Mouse (Mus musculus): Measurements from ENCODE around the gene Bpifb1. TPM values are rescaled to one million over a fixed set of nuclear protein-coding genes. Genes with fewer than 3 reads are reported as not detected.
"Not testable (repeated sequence)": the region's sequence is repeated elsewhere in the genome, so short reads cannot be mapped to it uniquely, and the experiment has no call there.

Bpifb1 gene
- total RNA-seq, 1 experiment from 2014 or later: not detected

DNA sequence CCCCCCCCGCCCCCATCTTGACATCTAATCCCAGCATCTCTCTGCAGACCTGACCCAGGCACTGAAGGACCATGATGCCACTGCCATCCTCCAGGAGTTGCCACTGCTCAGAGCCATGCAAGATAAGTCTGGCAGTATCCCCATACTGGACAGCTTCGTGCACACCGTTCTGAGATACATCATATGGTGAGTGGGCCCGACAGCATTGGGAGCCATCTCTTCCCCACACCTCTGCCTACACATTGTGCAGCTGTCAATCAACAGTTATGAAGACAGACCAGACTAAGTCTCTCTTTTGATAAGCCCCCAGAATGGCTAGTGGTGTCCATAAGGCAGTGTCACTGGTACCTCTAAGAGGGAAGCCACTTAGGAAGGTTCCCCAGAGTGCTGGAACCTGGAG lies 14.0 kb downstream of the Bpifb1 start:
- no peak for ATAC-seq (replicated peaks; ENCODE audit: insufficient number of reproducible peaks, low FRiP score, low TSS enrichment, poor library complexity, severe bottlenecking)

DNA sequence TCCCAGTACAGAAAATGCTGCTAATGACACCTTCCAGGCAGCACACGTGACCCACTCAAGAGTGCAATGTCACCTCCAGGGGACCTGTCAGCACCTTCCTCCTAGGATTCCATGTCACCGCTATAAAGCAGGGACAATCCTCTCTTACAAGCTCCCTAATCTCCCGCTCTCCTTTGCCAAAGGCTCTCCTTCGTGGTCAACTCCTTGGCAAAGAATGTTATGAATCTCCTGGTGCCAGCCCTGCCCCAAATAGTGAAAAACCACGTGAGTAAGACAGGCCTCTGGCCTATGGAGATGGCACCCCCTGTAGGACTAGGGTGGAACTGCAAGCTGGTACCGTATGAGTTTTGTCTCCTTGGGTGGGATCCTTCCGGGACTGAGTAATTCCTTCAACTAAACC lies 16.3 kb downstream of the Bpifb1 start:
- ATAC-seq (replicated peaks; ENCODE audit: insufficient number of reproducible peaks, low FRiP score, low TSS enrichment, poor library complexity, severe bottlenecking): no peak

DNA sequence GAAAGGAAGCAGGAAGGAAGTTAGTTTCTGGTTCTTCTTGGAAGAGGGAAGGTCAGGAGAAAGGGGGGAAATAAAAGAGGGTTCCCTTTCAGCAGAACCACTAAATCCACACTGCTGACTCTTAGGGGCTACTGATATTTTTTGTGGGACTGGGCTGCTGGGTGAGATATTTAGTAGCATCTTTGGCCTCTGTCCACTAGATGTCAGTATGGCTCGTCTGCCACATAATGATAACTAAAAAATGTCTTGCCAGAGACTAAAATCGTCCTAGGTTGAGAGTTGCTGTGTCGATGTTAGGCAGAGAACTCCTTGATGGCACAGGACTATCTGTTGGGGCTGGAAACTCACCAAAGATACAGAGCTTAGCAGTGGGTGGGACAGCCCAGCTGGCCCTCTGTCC lies 18.5 kb downstream of the Bpifb1 start:
- no peak for ATAC-seq (replicated peaks; ENCODE audit: insufficient number of reproducible peaks, low FRiP score, low TSS enrichment, poor library complexity, severe bottlenecking)

DNA sequence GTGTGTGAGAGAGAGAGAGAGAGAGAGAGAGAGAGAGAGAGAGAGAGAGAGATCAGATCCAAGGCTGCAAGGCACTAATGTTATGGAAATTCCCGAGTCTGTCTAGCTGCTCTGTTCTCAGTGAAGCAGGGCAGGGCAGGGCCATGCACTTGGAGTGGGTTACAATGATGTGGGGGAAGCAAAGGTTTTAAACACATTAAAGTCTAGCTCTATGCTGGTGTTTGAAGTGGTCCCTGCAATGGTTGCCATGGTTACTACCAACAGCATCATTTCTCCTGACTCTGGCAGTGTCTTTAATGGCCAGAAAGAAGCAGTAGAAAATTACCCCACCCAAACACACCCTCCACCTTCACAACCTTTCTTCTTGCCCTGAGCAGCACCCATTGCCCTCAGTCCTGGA lies 20.5 kb downstream of the Bpifb1 start:
- ATAC-seq (replicated peaks; ENCODE audit: insufficient number of reproducible peaks, low FRiP score, low TSS enrichment, poor library complexity, severe bottlenecking): no peak

DNA sequence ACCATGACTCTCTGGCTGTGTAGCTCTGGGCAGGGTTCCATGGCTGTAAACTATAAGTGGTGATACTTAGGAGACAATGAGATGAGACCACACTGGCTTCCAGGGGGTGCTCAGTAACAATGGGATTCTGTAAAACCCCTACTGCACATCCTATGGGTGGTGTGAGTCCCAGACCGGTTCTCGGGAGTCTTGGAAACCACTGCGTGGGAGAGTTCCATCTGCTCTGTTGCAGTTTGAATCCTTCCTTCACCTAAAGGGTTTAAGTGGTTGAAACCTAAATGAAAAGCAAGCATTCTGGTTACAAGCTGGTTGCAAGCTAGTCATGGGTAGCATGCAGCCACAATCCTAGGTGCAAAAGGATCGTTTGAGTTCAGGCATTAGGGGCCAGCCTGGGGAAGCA lies 21.3 kb downstream of the Bpifb1 start:
- ATAC-seq (replicated peaks; ENCODE audit: insufficient number of reproducible peaks, low FRiP score, low TSS enrichment, poor library complexity, severe bottlenecking): no peak

DNA sequence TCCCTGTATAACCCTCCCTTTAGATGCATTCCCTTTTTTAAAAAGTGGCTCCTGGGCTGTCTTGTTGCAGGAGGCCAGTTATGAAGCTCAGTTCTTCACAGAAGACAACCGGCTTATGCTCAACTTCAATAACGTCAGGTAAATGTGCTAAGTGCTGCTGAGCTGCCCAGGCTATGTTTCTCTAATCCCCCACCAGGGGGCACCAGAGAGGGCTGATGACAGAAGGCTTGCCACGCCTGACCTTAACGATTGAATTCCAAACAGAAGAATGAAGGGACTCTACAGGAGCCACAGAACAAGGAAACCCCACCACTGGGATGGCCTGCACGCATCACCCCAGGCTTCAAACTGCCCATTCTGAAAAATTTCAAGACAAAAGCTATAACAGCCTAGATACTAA lies 24.6 kb downstream of the Bpifb1 start:
- peak; percentile 59; the same call in 1 of the 2 replicates for ATAC-seq (replicated peaks; ENCODE audit: insufficient number of reproducible peaks, low FRiP score, low TSS enrichment, poor library complexity, severe bottlenecking)

DNA sequence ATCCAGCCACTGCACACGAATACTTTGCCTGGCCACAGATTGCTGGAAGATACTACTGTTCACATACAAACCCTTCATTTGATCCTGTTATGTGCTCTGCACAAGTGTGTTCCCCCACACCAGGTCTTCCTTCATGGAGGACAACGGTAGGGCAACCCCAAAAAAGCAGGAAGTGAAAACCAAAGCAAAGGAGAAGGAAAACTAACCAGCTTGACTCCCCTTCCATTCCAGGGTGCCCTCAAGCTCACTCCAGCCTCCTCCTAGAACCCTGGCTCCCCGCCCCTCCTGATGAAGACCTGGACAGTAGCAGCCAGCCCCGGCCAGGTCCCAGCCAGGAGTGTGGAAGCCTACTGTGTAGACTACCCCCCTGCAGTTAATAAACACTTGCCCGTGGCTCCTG lies 29.3 kb downstream of the Bpifb1 start:
- no peak for ATAC-seq (replicated peaks; ENCODE audit: insufficient number of reproducible peaks, low FRiP score, low TSS enrichment, poor library complexity, severe bottlenecking)

DNA sequence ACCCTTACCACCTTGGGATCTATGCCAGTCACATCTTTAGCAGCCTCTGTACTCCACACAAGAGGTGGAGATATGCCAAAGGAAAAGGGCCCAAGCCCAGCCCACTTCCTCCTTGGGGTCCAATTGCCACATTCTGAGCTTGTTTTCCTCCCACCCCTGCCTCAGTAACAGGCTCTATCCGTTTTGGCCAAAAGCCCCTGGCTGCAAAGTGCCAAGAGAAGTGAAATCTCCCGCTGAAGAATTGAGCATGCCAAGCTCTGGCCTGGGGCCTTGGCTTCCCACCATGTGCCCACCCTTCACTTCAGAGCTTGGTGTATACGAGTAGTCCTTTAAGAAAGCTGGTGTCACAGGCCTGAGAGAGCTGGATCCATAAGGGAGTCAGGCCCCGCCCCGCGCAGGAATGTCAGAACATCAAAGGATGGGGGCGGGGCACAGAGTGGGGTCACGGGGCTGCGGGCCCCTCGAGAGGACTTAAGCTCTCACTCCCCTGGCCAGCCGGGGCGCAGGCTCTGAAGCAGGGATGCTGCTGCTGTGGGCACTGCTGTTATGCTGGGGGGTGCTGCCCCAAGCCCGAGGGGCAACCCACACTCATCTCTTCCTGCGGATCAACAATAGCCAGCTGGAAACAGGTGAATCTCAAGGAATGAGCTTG lies 32.8 kb downstream of the Bpifb1 start, which contains the start of gene Bpifb5:
Gene Bpifb5 (plus strand): TSS at position 478 of the 652 bp plus-strand sequence.
- no peak for ATAC-seq (replicated peaks; ENCODE audit: insufficient number of reproducible peaks, low FRiP score, low TSS enrichment, poor library complexity, severe bottlenecking)

DNA sequence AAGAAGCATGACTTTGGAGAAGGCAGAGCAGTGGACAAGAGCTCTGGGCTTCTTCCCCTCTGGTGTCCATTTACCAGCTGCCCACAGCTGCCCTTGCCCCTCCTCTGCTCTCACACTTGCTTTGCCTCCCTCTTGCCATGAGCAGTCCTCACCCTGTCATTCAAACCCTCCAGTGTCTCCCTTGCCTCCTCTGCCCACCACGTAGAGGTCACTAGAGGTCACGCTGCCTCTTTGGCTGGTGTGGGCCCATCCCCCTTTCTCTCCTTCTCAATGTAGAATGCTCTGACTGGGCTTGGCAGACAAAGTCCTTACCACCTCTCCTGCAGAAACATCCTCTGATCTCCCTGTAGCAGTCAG lies 33.3 kb downstream of the Bpifb1 start:
- no peak for ATAC-seq (replicated peaks; ENCODE audit: insufficient number of reproducible peaks, low FRiP score, low TSS enrichment, poor library complexity, severe bottlenecking)

DNA sequence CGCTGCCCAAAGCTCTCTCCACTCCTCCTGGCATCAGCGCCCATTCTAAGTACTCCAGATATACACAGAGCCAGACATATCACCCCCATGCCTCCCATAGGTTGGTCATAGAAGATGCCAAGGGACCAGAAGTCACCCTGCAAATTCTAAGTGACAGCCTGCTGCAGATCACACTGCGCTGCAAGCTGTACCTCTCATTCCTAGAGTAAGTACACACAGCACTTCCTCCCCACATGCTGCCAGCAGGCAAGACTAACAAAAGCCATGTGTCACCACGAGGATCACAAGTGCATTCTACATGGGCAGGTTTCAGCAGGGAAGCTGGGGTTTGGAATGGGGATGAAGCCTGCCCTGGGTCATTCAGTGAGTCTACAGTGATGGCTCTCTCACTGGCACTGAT lies 36.4 kb downstream of the Bpifb1 start:
- no peak for ATAC-seq (replicated peaks; ENCODE audit: insufficient number of reproducible peaks, low FRiP score, low TSS enrichment, poor library complexity, severe bottlenecking)

DNA sequence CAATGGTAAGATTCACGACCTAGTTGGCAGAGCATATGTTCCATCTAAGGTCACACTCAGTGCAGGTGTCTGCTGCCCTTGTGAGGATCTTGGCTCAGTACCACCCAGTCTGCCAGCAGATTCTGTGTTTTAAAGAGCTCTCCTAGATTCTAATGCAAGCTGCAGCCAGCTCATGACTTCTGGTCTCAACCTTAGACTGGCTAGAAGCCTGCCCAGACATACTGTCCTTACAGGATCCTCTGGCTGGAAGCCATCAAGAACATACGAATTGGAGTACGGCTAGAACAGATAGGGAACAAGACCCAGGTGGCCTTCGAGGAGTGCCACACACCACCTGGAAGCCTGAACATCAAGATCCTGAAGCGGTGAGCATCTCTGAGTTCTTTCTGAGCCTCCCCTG lies 37.2 kb downstream of the Bpifb1 start:
- no peak for ATAC-seq (replicated peaks; ENCODE audit: insufficient number of reproducible peaks, low FRiP score, low TSS enrichment, poor library complexity, severe bottlenecking)

DNA sequence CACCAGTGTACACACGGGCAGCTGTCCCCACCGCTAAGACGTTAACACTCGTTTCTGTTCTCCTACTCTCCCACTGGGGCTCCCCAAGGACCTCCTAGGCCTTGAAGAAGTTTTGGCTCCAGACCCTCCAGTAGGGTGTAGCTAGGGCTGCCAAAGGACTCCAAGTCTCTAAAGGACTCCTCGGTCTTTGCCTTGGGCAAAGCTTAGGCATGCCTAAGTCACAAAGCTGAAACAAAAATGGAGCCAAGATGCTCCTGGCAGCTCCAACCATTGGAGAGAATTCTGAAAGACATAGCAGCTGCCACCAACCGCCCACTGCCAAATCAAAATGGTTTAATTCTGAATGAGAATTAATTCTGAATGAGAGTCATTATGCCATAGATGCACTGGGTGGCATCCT lies 42.8 kb downstream of the Bpifb1 start:
- no peak for ATAC-seq (replicated peaks; ENCODE audit: insufficient number of reproducible peaks, low FRiP score, low TSS enrichment, poor library complexity, severe bottlenecking)

DNA sequence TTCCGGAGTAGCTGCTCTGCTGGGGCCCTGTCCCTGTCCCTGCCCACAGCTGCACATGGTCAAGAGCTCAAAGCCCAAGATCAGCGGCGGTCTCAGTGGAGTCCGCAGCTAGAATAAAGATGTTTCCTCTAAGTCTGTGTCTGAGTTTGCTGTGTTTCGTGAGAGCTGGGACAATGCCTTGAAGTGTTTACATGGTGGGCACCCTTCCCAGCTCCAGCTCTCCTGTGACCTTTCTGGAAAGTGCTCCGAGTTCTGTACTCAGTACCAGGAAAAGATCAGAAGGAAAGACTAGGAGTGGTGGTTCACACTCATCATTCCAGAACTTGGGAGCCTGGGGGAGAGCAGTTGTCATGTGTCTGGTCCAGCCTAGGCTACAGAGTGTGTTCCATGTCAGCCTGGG lies 50.2 kb downstream of the Bpifb1 start:
- no peak for ATAC-seq (replicated peaks; ENCODE audit: insufficient number of reproducible peaks, low FRiP score, low TSS enrichment, poor library complexity, severe bottlenecking)

DNA sequence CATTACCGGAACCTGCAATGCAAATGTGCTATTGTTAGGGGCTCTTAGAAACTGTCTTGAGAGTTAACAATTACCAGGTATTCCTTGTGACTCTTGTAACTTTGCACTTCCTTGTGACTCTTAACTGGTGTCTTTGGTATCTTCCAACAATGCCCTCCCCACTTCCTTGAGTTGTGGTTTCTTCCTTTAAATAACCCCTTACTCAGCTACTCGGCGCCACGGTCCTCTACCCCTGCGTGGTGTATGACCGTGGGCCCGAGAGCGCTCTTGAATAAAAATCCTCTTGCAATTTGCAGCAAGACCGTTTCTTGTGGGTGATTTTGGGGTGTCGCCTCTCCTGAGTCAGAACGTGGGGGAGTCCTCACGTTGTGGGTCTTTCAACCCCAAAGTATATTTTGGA lies 52.1 kb downstream of the Bpifb1 start:
- not testable (repeated sequence) for ATAC-seq (replicated peaks; ENCODE audit: insufficient number of reproducible peaks, low FRiP score, low TSS enrichment, poor library complexity, severe bottlenecking)

DNA sequence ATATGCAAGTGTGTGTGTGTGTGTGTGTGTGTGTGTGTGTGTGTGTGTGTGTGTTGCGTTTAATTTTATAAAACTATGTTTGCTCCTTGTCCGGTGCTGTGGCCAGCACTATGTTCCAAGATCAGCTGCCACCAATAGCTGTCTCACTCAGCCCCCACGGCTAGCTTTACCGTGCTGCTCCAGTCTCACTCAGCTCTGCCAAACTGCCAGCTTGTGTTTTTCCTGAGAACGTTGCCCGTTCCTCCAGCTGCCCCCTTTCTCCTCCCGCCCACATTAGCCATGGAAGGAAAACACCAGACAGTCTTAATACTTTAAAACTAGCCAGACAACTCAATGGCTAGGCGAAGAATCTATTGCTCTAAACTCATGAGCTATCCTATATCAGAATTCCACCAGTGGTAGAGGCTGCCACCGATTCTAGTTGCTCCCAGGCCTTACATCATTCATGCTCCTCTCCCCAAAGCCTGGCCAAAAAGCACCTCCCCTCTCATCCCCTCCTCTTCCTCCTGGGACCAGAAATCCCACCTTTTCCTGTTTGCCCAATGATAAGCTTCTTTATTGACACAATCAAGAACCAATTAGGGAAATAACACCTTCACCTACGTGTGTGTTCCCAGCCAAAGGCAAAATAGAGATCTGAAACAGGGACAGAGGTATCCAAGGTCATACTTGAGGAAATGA lies 52.9 kb downstream of the Bpifb1 start:
- ATAC-seq (replicated peaks; ENCODE audit: insufficient number of reproducible peaks, low FRiP score, low TSS enrichment, poor library complexity, severe bottlenecking): no peak

DNA sequence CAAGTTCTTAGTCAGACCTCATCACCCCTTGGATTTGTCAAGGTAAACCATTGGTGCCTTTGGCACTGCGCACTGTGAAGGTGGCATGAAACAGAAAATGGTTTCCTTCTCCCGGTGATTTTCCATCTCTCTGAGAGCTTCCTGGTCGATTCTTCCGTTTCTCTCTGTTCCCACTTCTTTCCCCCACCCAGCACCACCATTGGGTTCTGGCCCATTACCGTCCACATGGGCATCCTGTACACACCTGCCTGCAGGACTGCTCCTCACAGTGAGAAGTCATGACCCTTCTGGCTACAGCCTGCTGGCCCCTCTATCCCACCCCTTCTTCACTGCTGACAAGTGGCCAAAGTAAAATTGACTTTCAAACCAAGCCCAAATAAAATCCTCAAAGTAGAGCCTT lies 54.7 kb downstream of the Bpifb1 start:
- no peak for ATAC-seq (replicated peaks; ENCODE audit: insufficient number of reproducible peaks, low FRiP score, low TSS enrichment, poor library complexity, severe bottlenecking)

DNA sequence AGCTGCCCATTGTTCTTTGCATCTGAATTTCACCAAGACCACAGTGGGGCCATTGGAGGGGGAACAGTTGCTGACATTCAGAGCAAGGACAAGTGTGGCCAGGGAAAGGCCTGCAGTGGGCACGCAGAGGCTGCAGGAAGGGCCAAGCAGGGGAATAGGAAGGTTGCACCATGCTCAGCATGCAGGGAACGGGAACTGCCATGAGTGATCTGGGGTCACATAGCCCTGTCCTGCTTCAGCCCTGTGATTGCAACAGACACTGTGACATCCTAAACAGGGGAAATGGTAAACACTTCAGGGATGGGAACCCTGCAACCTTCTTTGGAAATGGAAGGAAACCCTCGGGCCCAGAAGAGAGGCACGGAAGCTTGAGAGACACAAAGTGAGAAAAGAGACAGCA lies 64.6 kb downstream of the Bpifb1 start:
- ATAC-seq (replicated peaks; ENCODE audit: insufficient number of reproducible peaks, low FRiP score, low TSS enrichment, poor library complexity, severe bottlenecking): 0 out of 2 replicates have a peak, but pooled peaks have one; percentile 27

DNA sequence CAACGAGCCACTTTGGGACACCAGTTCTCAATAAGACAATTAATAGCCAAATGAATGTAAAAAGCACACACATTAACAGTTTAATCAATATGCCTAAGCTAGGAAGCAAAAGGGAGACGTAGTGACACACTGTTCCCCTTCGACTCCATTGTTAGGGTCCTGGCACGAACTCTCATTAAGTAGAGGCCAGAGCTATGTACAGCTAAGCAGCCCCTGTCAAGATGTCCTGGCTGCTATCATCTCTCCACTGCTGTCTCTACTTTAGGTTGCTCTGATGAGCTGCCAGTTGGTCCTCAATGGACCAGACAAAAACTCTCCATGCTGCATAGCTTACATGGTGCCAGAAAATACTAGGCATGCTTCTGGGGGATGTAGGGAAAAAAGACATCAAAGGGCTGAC lies 65.2 kb downstream of the Bpifb1 start:
- no peak for ATAC-seq (replicated peaks; ENCODE audit: insufficient number of reproducible peaks, low FRiP score, low TSS enrichment, poor library complexity, severe bottlenecking)

DNA sequence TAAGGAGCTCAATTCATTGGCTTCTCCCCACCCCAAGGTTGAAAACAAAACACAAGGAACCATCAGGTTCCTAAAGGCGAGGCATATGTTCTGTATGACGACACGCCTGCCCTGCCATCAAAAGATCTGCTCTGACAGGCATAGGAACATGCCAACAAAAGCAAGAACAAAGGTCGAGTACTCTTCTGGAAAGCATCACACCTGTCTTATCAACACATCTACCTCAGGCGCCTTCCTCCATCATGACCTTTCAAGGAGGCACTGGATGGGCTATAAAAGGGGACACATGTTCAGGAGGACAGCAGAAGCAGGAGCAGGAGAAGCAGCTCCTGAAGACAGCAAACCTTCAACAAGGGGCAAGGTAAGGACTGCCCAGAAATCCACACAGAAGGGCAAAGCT lies 66.9 kb downstream of the Bpifb1 start, which contains the start of gene Bpifb9a:
Gene Bpifb9a (plus strand): TSS at position 301 of the 400 bp plus-strand sequence.
- ATAC-seq (replicated peaks; ENCODE audit: insufficient number of reproducible peaks, low FRiP score, low TSS enrichment, poor library complexity, severe bottlenecking): not testable (repeated sequence)

DNA sequence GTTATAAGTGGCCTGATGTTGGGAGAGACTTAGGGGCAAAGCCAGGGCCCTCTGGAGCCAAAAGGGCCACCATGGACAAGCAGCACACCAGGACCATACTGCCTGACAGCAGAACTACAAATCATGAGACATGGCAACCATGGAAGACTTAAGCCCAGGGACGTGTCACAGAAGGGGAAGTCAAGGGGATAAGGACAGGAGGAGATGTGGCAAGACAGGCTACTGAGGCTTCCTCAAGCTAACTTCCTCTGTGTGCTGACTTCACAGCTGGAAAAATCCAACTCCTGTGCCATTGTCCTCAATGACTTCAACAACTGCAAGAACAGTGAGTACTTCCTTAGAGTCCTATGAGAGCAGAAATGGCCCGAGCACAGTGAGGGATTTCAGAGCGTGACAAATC lies 73.8 kb downstream of the Bpifb1 start:
- ATAC-seq (replicated peaks; ENCODE audit: insufficient number of reproducible peaks, low FRiP score, low TSS enrichment, poor library complexity, severe bottlenecking): peak; percentile 33; the same call in 1 of the 2 replicates
